Mouse (Mus musculus): Measurements from ENCODE around the gene Ache.
A peak's percentile ranks its signal among the peaks of the same experiment; 100 is the strongest.

Ache gene

DNA sequence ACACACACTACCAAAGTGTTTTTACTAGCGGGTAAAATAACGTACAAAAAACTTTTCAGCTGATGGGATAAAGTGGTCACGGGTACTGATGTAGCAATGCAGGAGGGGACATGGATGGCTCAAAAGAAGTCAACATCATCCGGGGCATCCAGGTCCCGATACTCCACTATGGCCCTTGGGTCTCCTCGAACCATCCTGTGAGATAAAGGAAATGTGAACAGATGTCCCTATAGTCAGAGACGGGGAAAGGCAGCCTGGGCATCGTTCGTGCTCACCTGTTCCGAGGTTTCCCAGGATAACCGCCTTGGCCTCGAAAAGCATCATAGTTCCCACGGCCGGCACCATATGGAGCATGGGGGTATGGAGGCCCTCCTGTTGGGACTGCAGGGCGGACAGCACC lies 8.4 kb downstream of the Ache start:
- DNase-seq: peak in 1 of 2 experiments; percentile 19

DNA sequence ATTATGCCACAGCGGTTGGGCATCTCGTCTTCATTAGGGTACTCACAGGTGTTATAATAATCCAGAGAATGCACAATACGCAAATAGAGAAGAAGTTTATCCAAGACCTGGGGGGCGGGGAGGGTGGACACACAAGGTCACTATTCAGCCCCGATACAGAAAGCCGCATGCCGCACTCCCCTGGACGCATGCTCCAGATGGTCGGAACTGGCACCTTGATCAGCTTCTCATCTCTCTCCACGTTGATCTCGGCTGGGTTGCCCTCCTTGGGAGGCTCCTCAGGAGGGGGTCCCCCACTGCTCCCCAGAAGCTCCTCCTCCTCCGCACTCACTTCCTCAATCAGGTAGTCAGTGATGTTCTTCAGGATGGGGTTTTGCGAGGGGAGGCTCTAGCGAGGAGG lies 9.8 kb downstream of the Ache start:
- peak in 1 of 2 experiments; percentile 15 for DNase-seq

DNA sequence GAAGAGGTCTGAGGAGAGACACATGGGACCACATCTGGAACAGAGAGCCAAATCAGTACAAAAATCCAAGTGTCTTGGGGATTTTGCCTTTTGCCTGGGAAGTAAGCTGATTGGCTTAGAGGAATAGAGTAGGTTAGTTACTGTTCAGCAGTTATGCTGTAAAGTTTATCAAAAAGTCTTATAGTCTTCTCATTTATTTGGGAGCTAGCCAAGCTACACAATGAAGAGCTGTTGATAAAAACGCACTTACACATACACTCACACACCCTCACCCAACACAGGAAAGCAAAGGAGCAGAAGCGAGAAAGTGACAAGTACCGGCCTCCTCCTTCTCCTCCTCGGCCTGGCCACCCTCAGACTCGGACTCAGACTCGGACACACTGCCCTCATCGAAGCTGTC lies 11.9 kb downstream of the Ache start:
- no peak for DNase-seq

DNA sequence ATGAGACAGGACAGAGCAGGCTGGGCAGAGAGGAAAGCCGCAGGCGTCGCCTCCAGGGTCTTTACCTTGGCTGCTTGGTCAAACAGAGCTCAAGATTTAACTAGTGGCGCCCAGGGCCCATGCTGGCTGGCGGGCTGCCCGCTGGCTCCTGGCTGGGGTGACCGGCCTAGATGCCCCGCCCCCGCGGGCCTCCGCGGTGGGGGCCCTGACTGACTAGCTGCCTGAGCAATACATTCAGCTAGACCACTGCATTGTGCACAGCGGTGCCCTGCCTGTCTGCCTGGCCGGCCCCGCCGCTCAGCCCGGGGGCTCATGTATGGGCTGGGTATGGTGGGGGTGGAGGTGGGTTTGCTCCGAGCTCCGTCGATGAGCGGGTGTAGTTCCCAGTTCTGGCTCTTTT lies 13.9 kb downstream of the Ache start:
- peak; percentile 53 to 62 for DNase-seq

DNA sequence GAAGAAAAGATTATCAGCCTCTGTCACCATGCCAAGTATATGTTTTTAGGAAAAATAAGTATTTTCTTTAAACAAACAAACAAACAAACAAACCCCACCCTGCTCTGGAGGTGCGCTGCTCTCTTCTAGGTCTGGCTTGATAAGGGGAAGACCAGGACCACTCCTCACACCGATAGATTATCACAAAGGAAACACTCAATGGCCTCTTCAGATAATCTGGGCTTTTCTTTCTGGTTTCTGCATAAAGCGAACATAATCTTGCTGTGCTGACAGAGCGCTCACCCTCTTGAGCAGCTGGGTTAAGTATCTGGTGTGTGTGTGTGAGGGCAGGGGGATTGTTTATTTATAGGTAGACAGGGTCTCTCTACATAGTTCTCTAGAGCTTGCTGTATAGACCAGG lies 16.3 kb downstream of the Ache start:
- DNase-seq: no peak

DNA sequence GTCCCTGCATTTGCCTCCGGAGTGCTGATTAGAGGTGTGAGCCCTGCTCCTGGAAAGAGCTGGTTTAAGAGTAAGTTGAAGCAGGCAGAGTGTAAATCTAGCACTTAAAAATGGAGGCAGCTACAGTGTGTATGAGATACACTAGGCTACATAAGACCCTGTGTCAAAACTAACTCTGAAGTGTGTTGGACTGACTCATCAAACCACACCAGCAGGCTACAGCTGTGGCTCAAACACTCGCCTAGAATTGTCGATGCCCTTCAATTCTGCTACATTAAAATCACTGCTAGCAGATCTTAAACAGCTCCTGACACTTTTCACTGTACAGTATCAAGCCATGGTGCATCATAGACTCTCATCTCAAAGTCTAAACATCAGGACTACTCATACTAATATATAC lies 16.8 kb downstream of the Ache start:
- DNase-seq: no peak

DNA sequence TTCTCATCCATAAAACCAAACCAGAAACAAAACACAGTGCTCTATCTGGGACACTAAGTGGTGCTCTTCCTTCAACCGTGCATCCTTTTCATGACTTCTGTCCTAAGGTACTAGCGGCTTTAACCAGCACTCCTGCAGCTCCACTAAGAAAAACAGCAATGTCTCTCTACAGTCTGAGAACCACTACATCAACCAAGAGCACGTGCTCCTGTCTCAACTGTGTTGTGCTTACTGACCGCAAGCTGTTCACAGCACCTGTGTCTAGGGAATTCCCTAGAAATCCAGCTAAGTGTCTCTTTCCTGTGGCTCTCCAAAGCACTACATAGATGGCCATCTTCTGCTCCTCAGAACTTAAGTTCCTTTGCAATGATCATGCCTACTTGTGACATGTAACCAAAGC lies 17.5 kb downstream of the Ache start:
- DNase-seq: no peak

DNA sequence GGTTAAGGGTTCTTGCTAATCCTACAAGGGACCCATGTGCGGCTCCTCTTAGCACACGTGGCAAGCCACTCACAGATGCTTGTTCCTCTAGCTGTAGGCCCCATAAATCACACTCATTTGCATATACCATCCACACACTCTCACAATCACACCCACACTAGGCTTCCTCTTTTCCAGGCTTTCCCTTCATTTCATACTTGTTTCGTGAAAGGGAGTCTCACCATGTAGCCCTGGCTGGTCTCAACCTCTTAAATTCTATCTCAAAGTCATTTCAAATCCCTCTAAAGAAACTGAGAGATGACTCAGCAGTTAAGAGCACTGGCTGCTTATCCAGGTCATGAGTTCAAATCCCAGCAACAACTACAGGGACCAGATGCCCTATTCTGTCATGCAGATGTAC lies 18.5 kb downstream of the Ache start:
- no peak for DNase-seq

DNA sequence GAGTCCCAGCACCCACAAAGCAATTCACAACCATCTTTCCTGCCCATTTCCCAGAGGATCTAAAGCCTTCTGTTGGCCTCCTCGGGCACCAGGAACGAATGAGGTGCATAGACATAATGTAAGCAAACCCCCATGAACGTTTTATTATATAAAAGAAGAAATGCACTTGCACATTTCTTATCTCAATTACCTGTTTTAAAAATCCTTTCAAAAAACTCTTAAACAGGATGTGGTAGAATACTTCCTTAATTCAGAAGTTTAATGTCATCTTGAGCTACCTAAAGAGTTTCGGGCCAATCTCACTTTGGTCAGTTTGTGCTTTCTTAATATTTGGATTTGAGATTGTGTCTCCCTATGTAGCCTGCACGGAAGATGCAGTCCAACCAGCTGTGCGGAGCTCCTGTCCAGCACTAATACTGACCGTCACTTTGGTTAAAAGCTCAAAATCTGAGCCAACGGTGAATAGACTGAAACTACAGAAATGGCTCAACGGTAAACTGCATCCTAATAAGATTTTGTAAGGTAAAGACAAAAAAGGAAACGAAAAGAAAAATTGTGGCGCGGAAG lies 19.2 kb downstream of the Ache start:
- no peak for DNase-seq

DNA sequence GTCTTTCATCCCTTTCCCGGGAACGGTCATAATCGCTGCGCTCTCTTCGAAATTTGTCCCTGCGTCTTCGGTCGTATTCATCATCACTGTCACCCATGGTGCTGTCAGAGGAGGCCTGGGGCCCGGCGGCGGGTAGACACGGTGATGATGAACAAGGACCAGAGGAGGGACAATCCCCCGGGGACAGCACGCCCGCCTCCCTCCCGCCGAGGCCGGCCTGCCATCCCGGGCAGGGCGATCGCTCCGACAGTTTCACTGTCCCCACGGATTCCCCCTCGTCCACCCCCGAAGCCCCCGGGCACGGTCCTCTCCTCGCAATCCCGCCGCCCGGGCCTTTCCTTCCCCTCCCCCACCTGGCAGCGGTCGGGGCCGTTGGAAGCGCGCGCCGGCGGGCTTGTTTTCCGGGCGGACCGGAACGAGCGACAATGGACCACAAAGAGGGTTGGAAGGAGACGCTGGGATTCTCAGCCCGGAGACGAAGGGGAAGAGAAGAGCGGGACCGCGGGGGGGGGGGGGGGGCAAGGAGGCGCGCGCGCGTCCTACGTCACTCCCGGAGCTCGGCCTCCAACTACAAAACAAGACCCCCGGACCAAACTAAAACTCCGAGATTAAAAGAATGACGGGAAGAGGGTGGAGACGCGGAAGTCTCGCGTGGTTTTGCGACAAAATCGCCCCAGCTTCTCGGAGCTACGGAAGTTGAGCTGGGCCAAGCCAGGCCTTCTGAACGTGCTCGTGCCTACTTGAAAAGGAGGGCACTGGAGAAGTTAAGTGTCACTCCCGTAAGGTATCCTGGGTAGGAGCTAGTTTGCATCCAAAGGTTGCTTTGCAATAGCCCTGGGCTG lies 20.0 kb downstream of the Ache start, which contains the start of gene Srrt:
Gene Srrt, minus strand, starts transcription at position 604 of the 842 bp plus-strand sequence.
- DNase-seq: peak; percentile 95 to 96

DNA sequence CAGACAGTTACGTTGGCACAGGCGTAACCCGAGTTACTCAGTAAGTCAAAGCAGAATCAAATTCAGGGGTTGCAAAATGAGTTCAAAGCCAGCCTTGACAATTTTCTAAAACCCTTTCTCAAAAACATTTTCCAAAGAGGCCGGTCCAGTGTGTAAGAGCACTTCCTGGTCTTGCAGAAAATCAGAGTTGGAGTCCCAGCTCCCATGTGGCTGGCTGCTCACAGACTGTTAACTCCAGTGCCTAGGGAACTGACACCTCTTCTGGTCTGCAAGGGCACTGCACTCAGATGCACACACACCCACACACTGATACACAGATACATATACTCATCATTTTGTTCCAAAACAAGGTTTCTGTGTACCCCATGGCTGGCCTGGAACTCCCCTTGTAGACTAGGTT lies 21.0 kb downstream of the Ache start:
- DNase-seq: peak; percentile 9 to 27

DNA sequence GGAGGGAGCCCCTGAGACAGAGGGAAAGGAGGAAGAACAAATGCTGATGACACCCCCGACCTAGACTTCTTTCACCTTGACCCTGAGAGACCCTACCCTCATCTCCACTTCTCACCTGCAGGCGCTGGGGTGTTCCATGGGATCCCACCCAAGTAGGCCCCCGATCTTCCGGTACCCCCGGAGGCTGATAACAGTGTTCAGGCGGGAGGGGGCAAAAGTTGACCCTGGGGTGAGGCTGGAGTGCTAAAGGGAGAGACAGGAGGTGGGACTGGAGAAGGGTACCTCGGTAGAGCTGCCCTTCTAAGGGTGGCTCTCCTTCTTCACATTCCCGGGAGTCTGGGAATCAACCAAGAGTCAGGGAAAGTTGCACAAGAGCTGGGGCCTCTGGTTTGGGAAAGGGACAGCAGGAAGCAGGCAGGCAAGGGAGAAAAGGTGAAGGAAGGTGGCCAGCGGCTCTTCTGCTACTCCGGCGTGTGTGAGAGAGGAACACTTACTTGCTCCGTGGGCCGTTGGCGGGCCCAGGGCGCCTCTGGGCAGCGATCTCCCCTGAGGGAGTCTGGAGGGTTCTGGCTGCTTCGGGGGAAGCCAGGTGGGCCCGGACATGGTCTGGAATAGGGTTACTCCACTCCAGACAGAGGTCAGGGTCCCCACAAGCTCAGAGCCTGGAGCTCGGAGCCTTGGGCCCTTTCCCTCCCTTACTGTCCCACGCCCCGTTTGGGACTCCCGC lies 26.3 kb downstream of the Ache start:
- DNase-seq: no peak

DNA sequence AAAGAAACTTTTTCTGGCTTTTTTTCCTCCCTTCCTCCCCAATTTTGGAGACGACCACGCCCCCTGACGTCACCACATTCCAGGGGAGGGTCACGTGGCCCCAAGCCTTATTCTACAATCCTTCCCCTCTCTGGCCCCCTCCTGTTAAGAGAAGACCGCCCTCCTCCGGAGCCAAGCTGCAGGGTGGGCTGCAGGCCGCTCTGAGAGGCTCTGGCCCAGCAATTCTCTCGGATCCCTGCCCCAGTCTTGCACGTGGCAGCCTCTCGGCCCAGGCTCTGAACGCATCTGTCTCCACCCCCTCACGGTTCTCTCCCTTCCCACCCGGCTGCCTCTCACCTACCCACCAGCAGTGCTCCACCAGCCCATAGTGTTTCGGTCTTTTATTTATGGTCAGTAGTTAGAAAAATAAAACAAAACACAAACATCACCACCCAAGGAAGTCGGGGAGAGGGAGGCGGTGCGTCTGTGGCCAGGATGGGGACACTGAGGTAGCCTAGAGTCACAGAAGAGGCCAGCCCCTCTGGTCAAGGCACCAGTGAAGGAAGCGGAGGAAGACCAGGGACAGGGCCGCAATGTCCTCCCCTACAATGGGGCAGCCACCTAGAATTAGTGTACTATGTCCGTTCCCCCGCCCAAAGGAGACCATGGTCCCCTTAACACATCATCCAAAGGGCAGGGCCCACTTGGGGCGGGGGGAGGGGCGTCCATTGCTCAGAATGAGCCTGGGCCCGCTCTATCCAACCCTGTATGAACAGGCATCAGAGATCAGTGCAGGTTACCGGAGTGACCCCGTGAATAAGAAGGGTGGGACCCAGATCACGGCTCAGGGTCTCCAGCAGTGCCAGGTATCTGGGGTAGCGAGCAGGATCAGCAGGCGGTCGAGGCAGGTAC lies 27.1 kb downstream of the Ache start, which contains the start of gene Trip6:
Gene Trip6, minus strand, starts transcription at position 212 of the 891 bp plus-strand sequence.
- DNase-seq: peak; percentile 70 to 76

DNA sequence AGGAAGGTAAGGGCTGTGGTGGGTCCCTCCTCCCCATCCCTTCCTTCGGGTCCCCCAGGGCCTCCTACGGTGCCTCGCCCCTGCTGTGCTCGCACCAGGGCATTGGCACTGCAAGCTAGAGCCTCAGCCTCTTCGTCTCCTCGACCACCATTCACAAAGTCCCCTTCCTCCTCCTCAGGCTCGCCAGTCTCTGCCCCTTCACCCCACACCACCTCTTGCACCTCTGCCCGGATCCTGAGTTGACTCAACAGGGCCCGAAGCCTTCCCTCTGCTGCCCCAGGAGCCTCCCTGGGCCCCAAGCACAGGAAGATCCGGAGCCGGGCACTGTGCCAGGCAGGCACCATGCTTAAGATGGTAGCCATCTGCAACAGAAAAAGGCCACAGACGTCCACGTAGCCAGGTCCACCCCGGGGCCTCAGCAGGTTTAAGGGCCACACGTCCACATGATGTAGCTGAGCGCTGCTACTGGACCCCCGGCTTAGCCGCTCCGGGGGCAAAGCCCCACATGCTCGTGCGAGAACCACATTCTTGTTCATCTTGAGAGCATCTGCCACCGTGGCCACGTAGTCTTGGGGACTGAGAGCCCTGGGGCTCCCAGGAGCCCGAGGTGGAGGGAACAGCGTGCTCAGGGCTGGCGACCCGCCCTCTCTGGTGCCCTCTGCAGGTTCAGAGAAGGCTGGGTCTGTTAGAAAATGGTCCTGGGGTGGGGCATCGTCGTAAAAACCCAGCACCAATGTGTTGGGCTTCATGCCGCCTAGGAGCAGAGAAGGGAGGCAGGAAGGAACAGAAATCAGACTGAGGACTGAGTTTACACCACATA lies 28.0 kb downstream of the Ache start:
- DNase-seq: peak; percentile 64 to 66

DNA sequence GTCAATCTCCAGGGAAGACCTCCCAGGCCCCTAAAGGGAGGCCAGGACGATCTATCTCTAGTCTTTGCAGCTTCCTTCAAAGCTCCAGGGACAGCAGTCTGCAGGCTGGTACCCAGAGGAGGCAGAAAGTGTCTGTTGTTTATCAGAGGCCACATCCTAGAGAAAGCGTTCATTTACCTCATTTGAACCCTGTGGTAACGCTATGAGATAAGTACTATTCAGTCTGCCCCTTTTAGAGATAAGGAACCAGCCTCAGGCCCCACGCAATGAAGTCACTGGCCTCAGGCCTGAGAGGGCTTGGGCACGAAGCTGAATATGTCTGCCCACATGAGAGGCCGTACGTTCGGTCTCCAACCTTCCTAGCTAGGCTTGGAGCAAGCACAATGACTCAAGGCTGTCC lies 30.0 kb downstream of the Ache start:
- DNase-seq: no peak

DNA sequence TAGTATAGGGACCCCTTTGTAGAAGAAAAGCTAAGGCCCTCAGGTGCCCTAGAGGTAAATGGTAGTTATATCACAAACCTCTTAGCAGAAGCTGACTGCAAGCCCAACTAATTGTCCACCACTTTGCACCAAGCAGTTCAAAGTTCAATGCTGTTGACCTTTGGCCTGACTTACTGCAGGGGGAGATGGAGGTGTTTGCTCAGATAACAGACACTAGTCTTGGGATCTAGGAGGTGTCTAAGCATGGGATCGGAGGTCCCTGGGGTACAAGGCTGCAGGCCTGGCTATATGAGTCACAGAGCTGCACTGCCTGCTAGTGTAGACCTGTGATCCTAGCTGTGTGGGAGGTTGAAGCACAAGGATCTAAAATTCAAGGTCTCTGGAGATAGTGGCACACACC lies 31.3 kb downstream of the Ache start:
- DNase-seq: no peak

DNA sequence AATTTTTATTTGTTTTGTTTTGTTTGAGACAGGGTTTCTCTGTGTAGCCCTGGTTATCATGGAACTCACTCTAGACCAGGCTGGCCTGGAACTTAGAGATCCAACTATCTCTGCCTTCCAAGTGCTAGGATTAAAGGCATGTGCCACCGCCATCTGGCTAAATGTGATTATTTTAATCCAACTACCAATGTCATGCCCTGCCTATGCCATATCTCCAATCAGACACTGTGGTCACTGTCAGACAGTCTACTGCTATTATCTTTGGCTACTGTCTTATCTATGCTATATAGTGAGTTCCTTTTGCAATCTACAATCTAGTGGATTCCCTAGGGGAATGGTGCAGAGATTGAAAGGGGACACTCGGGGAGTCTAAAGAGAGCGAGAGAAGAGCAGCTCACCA lies 33.7 kb downstream of the Ache start:
- DNase-seq: no peak

DNA sequence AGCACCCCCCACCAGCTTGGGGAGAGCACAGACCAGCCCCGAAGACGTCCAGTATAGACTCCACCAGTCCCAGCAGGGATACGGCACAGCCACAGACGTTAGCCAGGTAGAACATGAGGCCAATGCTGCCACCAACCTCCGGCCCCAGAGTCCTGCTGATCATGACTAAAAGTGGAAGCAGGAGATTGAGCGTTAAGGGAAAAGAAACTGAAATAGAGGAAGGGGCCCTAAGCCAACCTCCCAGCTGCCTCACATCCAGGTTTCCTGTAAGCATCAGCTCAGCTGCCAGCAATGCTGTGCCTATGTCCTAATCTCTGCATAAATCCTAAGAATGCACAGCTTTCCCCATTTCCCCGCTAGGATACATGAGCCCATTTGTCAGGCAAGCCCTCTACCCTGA lies 43.6 kb downstream of the Ache start:
- DNase-seq: no peak

DNA sequence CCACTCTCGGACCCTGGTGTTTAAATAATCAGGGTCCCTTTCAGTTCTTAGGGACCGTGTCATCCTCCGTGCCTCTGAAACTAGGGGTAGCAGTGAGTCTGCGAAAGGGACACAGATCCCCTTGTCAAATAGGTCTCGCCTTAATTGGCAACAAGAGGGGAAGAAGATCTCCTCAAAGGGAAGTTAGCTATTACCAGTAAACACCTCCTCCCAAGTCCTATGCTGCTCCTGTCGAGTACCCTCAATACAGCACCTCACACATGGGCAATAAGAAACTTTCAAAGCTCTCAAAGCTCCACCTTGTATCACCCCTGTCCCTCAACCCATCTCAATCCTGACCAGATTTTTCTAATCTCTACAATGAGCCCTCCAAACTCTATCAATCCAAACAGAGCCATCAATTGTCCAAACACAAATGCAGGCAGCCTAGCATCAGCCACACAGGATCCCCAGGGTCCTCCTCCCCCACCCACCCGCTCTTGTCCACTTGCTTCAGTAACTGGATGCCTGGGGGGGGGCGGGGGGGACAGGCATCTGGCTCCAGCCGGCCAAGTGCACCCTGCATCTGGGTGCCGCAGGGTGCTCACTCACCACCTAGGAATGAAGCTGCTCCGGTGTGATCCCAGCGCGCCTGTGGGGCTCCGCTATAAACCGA lies 45.7 kb downstream of the Ache start:
- DNase-seq: no peak

DNA sequence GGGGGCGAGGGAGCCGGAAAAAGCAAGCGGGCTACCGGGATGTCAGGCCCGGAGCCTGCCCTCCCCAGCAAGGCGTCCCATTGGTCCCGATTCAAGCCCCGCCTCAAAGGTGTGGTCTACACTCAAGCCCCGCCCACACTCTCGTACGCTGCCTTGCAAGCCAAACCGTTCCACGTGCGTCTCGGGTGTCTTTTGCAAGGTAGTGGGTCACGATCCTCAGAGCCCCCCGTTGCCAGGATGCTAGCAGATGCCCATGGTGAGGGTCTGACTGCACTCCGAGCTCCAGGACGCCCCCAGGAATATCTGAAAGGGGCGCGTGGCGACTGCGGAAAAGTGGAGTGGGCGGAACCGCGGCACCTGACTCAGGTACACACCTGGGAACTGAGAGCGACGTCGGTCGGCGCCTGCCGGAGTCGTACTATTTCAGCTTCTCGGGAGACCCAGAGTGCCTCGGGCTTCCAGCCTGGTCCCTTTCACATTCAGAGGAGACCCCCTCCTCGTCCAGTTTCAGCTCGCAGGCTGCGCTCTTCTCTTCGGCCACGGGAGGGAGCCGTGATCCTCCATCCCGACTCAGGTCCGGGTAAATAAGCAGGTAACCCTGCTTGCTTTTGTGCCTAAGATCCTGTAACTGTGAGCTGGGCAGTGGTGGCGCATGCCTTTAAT lies 46.3 kb downstream of the Ache start, which contains the start of gene Slc12a9:
Gene Slc12a9, minus strand, starts transcription at position 86 of the 663 bp plus-strand sequence.
- peak; percentile 98 to 99 for DNase-seq

DNA sequence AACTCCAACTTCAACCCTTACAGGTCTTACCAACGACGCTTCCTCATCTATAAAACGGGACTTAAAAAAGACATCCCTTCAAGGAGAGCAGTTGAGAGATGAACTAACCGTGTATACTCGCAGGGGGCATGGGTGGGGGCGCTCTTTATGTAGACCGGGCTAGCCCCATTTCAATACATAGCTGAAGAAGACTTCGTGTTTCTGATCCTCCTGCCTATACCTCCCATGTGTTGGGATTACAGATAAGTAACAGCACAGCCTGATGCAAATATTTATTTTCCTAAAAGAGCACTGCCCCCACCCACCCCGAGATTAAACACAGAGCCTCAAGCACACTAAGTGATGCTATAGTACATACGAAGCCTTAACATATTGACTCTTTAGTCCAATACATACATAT lies 47.0 kb downstream of the Ache start:
- DNase-seq: no peak

Data from cerebellum, postnatal 10 days (tissue).